Mouse (Mus musculus) left cerebral cortex, adult 2 months (tissue): ENCODE results near the gene Fgf14. TPM values are rescaled to one million over a fixed set of nuclear protein-coding genes. Genes with fewer than 3 reads are reported as not detected.

Experiments used
- DNase-seq, 2 experiments: peaks; one replicate each; pipeline ENCODE4 v3.0.0; 2021 to 2022; ENCODE audit warnings: low spot score in 2 of 2, mixed read lengths in 1 of 2; ENCODE audit errors: extremely low spot score in 1 of 2
- H3K27ac ChIP-seq: fragments of 200-600 bp; 2 replicates; pipeline ENCODE4 v1.8.1; 2022
- H3K4me3 ChIP-seq: fragments of 200-600 bp; 2 replicates; pipeline ENCODE4 v1.8.1; 2022
- CTCF ChIP-seq: fragments of 200-600 bp; IDR thresholded peaks from 2 replicates; pipeline ENCODE4 v1.8.1; 2022; ENCODE audit warnings: antibody characterized with exemption, mild to moderate bottlenecking, moderate library complexity
- intact Hi-C: fragments of 180-260 bp; cut with DNase I; formaldehyde crosslinking; loops from one replicate; pipeline ENCODE4 v1.15.1; 2025
- total RNA-seq, 2 experiments: library from RNA; stranded (reverse); gene quantifications; 2 replicates each; pipeline ENCODE4 v1.2.3; 2021

Gene Fgf14
- total RNA-seq, 2 experiments from 2014 or later: 54.7 to 55.1 TPM

- DNase-seq: no peak
- intact Hi-C loops: loop anchor here (1.0 kb wide), 1 partner anchor 7 kb away; no protein-coding TSS in a partner anchor
- TF ChIP-seq CTCF: peak; percentile 22
- Histone ChIP-seq H3K27ac (no peak overlapping the region), H3K4me3 (no peak overlapping the region)
These were observed 409.9 kb downstream of the Fgf14 start for GRCm38 (mm10) chr14:124266977-124267376.

- no peak for TF ChIP-seq CTCF
- no peak for DNase-seq
- intact Hi-C loops: no loop called here
- H3K4me3 ChIP-seq: no peak overlapping the region
- no peak overlapping the region; the same call in 1 of the 2 replicates for H3K27ac ChIP-seq
These were observed 412.3 kb downstream of the Fgf14 start for GRCm38 (mm10) chr14:124264541-124265059.

- DNase-seq: no peak
- Histone ChIP-seq H3K27ac (no peak overlapping the region), H3K4me3 (no peak overlapping the region)
- intact Hi-C loops: no loop called here
- TF ChIP-seq CTCF: no peak
These were observed 413.7 kb downstream of the Fgf14 start for GRCm38 (mm10) chr14:124263199-124263598.

DNA sequence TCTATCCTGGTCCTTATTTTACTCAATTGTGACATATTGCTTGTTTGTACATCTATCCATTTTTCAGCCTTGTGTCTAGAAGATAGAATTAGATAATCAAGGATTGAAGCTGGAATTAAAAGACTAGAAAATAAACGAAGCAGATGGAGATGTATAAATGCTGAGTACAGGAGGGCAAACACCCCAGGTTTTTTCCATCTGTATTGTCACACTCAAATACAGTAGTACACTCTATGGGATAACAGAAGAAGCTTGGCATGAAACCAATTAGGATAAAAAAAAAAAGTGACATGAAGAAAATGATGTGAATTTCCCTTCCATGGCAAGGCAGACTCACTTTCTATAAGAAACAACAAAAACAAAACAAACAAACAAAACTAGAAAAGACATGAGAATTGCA is 429.4 kb downstream of the Fgf14 start:
- intact Hi-C loops: no loop called here
- no peak for TF ChIP-seq CTCF
- H3K4me3 ChIP-seq: no peak overlapping the region
- no peak overlapping the region for H3K27ac ChIP-seq
- DNase-seq: no peak

GRCm38 (mm10) chr14:124223445-124223844 is 453.5 kb downstream of the Fgf14 start:
- no peak overlapping the region for H3K4me3 ChIP-seq
- DNase-seq: no peak
- TF ChIP-seq CTCF: no peak
- intact Hi-C loops: loop anchor here (5.0 to 10.0 kb wide), 2 partner anchors 451 to 519 kb away; partner anchors contain the start of gene Fgf14
- H3K27ac ChIP-seq: no peak overlapping the region

GRCm38 (mm10) chr14:124222447-124222846 is 454.5 kb downstream of the Fgf14 start:
- peak; percentile 67 for TF ChIP-seq CTCF
- Histone ChIP-seq H3K27ac (no peak overlapping the region), H3K4me3 (no peak overlapping the region)
- intact Hi-C loops: loop anchor here (5.0 to 10.0 kb wide), 2 partner anchors 452 to 520 kb away; partner anchors contain the start of gene Fgf14
- DNase-seq: no peak

GRCm38 (mm10) chr14:124220979-124221378 is 455.9 kb downstream of the Fgf14 start:
- TF ChIP-seq CTCF: peak; percentile 59
- intact Hi-C loops: loop anchor here (5.0 to 10.0 kb wide), 2 partner anchors 454 to 521 kb away; partner anchors contain the start of gene Fgf14
- no peak overlapping the region for H3K27ac ChIP-seq
- no peak overlapping the region for H3K4me3 ChIP-seq
- DNase-seq: no peak

DNA sequence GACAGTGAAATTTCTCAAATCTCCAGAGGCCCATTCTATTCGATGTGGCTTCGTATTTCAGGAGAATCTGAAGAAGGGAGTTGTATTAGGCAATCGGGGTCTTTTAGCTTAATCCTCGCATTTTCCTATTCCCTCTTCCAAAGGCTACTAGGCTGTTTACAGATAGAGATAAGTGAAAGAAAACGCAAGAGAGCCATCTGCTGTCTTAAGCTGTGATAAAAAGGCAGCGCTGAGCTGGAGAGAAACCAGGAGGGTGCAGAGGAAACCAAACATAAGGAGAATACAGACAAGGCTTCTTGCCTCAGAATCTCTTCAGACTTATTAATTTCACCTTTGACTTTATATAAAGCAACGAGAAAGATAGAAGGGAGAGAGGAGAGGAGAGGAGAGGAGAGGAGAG is 481.1 kb downstream of the Fgf14 start:
- peak overlapping the region; percentile 31; the same call in 1 of the 2 replicates for H3K4me3 ChIP-seq
- peak; percentile 43 for TF ChIP-seq CTCF
- intact Hi-C loops: no loop called here
- peak; percentile 23 to 37 for DNase-seq
- no peak overlapping the region for H3K27ac ChIP-seq

DNA sequence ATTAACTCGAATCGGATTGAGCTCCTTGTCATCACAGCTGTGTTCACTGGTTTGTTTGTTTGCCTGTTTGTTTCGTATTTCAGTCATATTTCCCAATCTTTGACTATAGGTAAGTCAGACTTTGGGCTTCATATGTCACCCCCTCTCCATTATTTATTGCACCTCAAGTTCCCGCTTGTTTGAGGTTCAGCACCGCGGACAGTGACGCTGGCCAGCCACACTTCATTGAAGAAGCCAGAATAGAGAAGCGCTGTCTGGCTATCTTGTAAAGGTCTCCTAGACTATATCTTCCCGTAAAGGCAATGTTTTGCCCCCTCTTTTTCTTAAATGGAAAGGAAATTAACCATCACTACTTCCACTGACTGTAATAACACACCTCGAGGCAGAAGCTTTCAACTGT is 481.6 kb downstream of the Fgf14 start:
- no peak overlapping the region for H3K27ac ChIP-seq
- H3K4me3 ChIP-seq: peak overlapping the region; percentile 31; the same call in 1 of the 2 replicates
- no peak for TF ChIP-seq CTCF
- DNase-seq: no peak
- intact Hi-C loops: no loop called here

DNA sequence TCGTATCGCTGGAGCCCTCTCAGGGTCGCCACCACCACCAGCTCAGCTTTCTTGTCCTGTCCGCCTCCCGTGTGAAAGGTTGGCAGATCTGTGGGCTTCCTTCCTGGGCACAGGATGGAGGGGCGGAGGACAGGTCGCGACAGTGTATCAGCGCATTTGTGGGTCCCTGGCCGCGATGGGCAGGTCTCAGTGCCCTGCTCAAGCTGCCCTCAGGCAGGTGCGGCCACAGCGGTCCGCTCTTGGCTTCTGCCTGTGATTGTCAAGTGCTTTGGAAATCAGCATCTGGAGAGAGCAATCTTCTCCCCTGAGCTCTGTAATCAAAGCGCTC is 484.1 kb downstream of the Fgf14 start:
- peak in 1 of 2 experiments; percentile 15 for DNase-seq
- no peak for TF ChIP-seq CTCF
- intact Hi-C loops: loop anchor here (2.0 to 5.0 kb wide), 3 partner anchors 350 to 820 kb away; no protein-coding TSS in a partner anchor
- H3K27ac ChIP-seq: peak overlapping the region; percentile 40; the same call in 1 of the 2 replicates
- peak overlapping the region; percentile 55 for H3K4me3 ChIP-seq

- intact Hi-C loops: loop anchor here (2.0 to 5.0 kb wide), 3 partner anchors 350 to 819 kb away; no protein-coding TSS in a partner anchor
These were observed 484.8 kb downstream of the Fgf14 start for GRCm38 (mm10) chr14:124191913-124192814.

GRCm38 (mm10) chr14:124180265-124180664 is 496.7 kb downstream of the Fgf14 start:
- Histone ChIP-seq H3K4me3 (no peak overlapping the region), H3K27ac (no peak overlapping the region)
- DNase-seq: no peak
- TF ChIP-seq CTCF: no peak
- intact Hi-C loops: no loop called here

More at GRCm38 (mm10) chr14:124191913-124192814, 484.8 kb downstream of the Fgf14 start:
- peak overlapping the region; percentile 55 for H3K4me3 ChIP-seq
- peak; percentile 61 for DNase-seq
- TF ChIP-seq CTCF: peak; percentile 54
- H3K27ac ChIP-seq: peak overlapping the region; percentile 40
